Mouse (Mus musculus): ENCODE results near the gene Snf8.

Gene Snf8

DNA sequence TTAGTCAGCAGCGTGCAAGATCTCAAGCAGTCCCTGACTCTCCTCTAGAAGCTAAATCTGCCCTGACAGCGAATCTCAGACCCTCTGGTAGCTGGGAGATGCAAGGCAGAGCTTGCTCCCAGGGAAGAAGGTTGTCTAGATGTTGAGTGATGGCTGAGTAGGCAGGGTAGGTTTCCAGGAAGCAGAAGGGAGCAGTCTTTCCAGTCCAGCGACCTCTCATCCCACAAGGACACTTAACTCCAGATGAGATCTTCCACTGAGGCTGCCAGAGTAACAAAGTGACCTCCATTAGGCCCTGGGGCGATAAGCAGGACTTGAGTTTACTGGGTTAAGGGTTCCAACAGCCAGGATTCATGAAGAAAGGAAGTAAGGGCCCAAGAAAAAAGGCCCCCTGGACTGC lies 14.1 kb upstream of the Snf8 start:
- DNase-seq (ENCODE audit: low spot score in 2 of 2), result no peak

DNA sequence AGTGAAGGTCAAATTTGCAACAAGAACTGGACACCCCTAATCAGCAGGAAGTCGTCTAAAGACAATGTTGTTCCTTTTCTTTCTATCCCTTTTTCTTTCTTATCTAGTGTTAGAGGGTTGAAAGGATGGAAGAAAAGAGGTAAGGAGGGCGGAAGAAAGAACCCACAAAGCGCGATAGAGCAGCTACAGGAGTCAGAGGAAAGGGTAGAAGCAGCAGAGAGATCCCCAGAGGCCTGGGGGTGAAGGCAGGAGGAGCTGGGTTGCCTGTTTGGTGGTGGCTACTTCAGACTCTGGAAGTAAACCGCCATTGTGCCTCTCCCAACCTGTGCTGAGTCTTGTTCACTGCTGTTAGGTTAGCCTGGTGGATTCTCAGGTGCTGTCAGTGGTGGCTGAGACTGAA lies 6.6 kb upstream of the Snf8 start:
- no peak for DNase-seq (ENCODE audit: low spot score in 2 of 2)

DNA sequence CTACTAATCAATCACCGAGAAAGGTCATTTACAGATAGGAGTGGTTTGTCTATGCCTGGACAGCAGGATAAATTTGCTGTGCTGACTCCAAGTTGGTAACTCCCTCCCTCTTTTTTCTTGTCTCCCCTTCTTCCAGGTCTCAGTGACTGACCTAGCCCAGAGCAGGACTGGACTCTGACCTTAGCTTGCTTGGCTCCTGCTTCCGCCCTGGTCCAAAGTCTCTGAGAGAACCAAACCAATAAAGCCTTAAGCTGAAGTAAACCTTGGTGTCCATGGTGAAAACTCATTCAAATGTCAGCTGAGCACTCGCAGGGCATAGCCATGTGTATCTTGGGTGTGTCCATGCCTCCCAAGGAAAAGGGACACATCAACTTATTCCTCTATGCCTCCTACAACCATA lies 4.1 kb upstream of the Snf8 start:
- no peak for DNase-seq (ENCODE audit: low spot score in 2 of 2)

DNA sequence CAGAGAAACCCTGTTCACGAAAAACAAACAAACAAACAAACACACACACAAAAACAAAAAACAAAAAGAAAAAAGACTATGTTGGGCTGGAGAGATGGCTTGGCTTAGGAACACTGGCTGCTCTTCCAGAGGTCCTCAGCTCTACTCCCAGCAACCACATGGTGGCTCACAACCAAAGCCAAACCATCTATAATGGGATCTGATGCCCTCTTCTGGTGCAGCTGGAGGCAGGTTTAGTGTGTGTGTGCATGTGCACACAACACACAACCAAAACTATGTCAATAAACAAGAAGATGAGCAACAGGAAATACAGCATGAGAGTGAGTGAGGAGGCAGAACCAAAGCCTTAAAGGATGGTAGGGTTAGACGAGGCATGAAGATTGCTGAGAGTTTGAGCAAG lies 3.0 kb upstream of the Snf8 start:
- no peak for DNase-seq (ENCODE audit: low spot score in 2 of 2)

DNA sequence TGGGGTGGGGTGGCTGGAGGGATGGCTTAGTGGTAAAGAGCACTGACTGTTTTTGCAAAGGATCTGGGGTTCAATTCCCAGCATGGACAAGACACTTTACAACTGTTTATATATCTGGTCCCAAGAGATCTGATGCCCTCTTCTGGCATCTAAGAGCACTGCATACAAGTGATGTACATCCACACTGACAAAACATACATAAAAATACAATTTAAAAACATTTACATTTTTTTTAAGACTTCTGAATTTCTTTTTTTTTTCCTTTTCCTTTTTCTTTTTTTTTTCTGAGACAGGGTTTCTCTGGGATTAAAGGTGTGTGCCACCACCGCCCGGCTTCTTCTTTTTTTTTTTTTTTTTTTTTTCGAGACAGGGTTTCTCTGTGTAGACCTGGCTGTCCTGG lies 1.4 kb upstream of the Snf8 start:
- DNase-seq (ENCODE audit: low spot score in 2 of 2), result no peak

DNA sequence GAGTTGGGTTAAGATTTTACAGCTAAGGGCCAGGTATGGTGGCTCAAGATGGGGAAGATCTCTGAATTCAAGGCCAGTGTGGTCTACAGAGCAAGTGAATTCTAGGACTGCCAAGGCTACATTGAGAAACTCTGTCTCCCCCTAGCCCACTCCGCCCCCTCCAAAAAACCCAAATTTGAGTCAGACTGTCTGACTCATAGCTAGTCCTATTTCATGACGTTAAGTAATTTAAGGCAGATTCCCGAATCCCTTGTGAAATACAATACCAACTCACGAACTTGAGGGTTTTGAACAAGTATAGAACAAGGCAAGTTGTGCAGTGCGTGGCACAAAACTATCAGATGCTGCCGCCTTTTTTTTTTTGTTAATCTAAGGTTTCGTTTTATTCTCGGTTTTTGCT lies 569 bp upstream of the Snf8 start:
- no peak for DNase-seq (ENCODE audit: low spot score in 2 of 2)

DNA sequence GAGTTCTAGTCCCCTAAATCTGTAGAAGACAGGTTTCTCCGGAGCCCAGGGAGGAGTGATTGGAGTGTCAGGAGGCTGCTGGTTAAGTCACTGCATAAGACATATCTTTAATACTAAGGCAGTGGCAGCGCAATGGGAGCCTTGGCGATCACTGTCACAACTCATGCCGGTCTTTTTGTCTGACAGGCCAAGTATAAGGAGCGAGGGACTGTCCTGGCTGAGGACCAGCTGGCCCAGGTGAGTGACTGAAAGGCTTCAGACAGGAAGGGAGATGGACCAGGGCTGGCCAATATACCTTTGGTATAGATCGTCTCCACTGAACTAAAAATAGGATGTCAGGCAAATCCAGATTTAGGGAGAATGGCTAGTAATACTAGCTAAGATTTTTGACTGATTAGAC lies 448 bp downstream of the Snf8 start:
- peak; percentile 20 to 21 for DNase-seq (ENCODE audit: low spot score in 2 of 2)

DNA sequence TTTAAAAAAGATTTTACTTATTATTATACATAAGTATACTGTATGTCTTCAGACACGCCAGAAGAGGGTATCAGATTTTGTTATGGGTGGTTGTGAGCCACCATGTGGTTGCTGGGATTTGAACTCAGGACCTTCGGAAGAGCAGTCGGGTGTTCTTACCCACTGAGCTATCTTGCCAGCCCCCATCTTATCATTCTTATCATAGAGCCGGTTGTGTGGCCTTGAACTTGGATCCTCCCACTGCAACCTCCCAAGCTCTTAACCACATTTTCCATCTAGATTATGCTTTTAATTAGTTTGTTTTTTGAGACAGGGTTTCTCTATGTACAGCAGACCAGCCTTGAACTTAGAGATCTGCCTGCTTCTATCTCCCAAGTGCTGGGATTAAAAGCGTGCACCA lies 2.8 kb downstream of the Snf8 start:
- DNase-seq (ENCODE audit: low spot score in 2 of 2), result no peak

DNA sequence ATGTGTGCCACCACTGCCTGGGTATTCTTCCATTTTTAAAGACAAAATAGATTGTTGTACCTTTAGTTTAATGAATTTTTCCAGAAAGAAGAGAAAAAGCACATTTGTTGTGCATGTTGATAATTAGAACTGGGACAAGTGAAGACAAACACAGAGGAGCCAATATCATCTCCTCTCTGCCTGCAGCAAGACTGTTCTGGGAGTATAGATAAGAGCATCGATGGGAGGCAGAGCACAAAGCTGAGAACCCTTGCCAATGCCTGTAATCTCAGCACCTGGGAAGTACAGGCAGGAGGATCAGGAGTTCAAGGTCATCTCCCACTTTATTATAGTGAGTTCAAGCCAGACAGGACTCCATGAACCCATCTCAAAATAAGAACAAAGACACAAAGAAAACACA lies 3.9 kb downstream of the Snf8 start:
- no peak for DNase-seq (ENCODE audit: low spot score in 2 of 2)

DNA sequence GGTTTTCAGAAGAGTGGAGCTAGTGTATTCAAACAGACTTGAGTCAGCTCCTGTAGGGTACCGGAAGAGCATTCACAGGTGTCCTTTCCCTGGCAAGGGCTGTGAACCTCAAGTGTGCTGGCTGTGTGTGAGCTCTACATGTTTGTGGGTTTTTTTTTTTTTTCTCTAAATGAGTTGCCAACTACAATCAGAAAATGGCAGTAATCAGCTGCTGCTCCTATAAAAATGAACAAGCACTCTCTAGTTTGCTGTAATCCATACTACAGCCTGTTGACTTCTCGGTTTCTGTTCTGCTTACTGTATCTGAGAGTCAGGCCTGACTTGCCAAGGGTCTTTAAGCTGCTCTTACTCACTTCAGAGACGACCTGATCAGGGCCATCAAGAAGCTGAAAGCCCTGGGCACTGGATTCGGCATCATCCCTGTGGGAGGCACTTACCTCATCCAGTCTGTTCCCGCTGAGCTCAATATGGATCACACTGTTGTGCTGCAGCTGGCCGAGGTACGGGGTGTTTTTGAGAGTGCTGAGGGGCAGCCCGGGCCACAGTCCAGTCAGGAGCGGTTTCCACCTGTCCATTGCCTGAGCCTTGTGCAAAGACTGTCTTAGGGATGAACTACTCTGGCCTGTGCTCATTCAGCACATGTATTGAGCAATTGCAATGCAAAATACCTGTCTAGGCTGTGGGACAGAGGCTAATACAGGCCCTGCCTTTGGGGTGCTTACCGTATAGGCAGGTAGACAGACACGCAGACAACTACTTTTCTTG lies 10.3 kb downstream of the Snf8 start:
- no peak for DNase-seq (ENCODE audit: low spot score in 2 of 2)

DNA sequence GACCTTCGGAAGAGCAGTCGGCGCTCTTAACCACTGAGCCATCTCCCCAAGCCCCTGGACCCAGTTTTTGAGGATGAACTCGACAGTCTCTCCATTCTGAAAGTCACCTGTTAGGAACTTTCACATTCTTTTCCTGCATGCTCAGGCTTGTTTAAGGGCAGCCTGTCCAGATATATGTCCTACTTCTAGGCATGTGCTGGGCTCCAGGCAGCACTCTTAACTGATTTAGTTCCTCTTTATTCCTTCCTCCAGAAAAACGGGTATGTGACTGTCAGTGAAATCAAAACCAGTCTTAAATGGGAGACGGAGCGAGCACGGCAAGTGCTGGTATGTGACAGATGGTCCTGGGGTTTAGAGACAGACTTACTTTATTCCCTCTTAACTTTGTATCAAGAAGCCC lies 11.3 kb downstream of the Snf8 start:
- DNase-seq (ENCODE audit: low spot score in 2 of 2), result no peak

DNA sequence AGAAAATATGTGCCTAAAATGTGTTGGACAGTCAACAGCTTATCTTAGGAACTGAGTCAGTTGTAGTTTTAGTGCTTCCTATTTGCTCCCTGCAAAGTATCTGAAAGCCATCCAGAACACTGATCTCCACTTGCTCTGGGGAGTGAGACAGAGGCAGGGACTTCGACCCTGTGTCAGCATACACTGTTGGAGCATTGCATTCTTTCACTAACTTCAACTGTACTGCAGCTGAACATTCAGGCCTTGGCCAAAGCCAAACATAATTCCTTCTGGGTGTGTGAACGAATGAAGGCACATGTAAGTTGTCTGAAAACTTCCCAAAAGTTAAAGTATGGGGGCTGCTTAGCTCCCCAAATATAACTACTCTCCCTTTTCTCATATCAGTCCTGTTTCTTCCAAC lies 12.1 kb downstream of the Snf8 start:
- no peak for DNase-seq (ENCODE audit: low spot score in 2 of 2)

DNA sequence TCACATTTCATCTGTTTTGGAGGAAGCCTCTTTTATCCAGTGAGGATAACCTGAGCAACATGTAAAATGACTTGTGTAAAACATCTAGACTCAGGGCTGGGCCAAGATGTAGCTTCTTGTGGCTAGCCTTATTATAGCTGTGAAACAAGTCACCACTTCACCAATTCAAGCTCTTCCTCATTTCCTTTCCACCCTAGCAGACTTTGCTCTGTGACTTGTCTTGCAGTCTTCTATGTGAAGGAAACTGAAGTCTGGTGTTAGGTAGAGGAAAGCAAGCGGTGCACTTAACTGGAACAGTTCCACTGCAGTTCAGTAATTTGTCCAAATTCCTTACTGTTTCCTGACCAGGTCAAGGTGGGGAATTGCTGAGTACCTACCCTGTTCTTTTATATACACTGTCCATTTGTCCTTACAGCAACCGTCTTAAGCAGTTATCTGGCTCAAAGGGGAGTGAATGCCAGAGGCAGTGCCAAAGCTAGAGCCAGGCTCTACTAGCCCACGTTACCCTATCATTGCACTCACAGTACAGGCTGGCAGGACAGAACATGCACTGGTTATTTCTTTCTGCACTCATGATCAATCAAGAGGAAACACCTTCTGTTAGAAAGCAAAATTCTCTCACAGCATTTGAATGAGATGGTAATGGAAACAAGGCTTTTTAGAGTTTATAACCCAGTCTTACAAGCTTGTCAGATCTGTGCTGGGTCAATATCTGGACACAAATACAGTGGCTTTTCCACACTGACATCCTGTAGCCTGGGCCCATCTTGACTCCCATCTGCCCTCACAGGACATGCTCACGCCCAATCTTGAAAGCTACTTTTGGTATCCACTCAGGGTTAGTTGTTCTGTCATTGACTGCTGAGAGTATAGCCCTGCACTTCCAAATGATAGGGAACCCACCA lies 13.0 kb downstream of the Snf8 start:
- DNase-seq (ENCODE audit: low spot score in 2 of 2), result no peak

DNA sequence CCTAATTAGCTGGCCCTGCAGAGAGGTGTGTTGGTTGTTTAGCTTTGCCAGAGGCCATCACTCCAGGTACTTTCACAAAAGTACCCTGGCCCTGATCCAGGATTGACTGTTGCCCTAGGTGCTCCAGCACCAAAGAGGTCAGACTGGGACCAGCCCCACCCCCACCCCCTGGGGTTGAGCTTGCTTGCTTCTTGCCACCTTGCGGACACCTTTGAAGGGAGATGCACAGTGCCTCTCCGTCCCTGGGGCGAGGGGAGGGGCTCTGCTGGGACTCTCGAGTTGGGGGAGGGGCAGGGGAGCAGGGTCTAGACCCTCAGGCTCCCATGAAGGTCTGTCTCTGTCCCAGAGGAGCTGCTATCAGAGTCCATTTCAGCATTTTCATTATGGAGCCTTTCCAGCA lies 15.3 kb downstream of the Snf8 start:
- DNase-seq (ENCODE audit: low spot score in 2 of 2), result no peak

DNA sequence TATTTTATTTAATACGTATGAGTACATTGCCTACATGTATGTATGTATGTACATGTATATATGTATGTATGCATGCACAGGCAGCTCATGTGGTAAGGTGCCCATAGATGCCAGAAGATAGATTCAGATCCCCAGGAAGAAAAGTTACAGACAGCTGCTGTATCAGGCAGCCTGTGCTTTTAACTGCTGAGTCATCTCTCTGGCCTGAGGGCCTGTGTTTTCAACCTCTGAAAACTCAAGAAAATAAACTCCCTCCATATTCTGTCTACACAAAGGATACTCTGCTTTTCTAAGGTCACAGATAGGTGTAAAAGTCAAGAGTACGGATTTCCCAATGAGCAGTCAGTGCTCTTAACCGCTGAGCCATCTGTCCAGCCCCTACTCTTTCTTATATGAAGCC lies 16.2 kb downstream of the Snf8 start:
- no peak for DNase-seq (ENCODE audit: low spot score in 2 of 2)

DNA sequence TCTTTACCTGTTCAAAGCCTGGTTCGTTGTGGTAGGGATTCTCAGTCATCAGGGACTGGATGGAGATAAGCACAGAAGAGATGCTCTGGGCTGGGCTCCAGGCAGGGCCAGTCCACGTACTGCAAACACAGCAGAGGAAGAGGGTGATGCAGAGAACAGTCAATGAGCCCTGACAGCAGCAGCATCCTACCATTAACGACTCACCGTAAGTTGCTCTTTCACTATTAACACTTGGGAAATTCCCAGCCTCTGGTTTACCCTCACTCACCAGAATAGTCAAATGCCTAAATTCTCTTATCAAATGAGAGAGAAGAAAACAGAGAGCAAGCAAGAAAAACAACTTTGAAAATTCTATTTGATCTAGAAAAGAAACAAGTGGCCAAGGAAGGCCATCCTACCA lies 23.6 kb downstream of the Snf8 start:
- no peak for DNase-seq (ENCODE audit: low spot score in 2 of 2)

DNA sequence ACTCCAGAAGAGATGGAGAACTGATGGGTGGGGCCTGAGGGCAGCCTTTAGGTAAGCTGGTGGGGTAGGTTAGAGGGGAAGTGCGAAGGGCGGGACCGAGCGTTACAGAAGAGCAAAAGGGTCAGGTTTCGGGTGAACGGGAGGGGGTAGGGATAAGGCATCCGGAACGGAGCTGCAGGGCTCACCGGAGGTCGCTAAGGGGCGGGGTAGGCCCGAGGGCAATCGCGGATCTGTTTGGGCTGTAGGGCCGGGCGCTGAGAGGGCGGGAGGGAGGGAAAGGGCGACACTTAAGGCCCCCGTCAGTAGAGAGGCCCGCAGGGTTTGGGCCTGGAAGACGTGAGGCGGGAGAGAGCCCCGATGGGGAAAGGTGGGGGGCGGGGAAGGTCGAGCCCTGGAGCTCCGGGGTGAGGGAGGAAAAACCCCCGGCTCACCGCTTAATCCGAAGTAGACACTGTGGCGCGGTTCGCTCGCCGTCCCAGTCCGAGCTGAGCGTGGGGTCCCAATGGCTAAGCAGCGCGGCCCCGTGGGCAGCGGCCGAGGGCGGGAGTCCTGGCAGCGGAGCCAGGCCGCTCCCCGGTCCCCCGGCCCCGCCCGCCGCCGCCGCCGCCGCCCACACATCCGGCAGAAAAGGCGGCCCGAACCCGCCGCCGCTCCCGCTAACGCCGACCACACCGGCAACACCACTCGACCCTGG lies 30.0 kb downstream of the Snf8 start:
- no peak for DNase-seq (ENCODE audit: low spot score in 2 of 2)

DNA sequence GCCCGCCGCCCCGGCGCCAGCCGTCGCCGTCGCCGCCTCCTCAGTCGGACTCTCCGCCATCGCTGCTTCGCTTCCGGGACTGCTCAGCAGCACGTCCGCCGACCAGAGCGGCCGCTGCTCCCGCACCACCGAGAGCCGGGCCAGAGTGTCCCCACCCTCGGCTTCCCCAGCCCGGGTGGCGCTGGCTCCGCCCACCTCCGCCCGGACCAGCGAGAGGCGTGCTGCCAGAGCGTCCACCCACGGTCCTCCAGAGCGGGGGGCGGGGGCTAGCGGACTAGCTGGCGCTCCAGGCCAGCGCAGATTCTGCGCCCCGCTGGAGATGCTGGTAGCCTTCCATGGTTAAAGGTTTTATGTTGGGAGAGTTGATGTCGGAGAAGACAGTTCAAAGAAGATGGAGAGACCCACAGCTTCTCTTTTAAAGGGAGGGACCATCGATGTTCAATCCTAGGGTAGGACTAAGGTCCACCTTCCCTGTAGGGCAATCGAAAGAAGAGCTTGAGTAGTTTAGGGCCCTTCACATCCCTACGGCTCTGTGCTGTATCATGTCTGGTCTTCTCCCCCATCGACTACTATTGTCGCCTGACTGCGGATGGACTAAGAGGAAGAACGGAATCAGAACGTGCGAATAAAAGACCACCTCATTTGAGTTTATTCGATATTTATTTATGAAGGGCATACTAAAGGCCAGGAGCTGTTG lies 30.7 kb downstream of the Snf8 start, which contains the start of gene Ube2z:
TSS of gene Ube2z (minus strand) at position 174 of the 697 bp plus-strand sequence.
- DNase-seq (ENCODE audit: low spot score in 2 of 2), result peak; percentile 92 to 96

DNA sequence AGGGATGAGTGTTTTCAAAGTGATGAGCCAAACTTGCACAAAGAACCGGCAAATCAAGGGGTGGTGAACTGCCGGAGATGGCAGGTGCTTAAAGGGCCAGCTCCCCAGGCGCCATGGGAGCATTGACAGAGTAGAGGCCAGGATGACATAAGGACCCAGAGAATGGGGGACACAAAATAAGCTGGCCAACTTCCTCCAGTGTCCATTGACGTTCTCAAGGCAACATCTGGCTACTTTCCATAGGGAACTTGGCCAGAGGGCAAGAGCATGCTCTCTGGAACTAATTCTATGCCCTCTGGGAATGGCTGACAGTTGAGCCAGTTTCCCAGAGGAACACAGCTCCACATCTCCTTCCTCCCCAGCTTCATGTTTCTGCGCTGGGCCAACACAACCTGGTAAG lies 33.5 kb downstream of the Snf8 start:
- DNase-seq (ENCODE audit: low spot score in 2 of 2), result no peak

DNA sequence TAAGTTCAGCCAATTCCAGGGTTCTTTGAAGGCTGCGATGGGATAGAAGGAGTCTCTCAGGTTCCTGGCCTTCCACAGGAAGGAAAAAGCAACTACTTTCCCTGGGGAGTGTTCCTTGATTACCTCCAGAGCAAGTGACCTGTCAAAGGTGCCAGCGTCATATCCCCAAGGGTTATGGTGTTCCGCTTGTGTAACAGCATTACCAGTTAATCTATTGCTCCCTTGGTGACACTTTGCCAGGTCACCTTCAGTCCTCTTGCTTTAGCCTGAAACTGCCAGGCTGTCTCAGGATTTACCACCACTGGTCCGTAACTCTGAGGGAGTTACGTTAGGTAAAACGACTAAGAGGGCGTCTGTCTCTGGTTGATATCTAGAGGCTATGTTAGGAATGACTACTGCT lies 35.7 kb downstream of the Snf8 start:
- no peak for DNase-seq (ENCODE audit: low spot score in 2 of 2)

DNA sequence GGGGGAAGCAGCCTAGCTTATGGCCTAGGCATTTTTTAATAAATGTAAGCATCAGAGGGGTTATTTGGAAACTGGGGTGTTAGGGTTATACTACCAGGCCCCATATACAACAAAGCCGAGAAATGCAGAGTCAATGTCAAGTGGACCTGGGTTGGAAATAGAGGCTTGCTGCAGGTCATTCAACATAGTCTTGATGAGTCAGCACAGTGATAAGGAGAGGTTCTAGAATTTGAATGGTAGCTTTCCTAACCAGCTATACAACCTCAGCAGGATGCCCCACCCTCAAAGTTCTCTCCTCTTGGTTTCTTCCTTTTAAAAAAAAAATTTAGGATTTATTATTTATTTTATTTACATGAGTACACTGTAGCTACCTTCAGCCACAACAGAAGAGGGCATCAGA lies 36.3 kb downstream of the Snf8 start:
- no peak for DNase-seq (ENCODE audit: low spot score in 2 of 2)

Measured in frontal cortex, postnatal 14 days (tissue).